Mouse (Mus musculus) heart, embryonic 12.5 days (tissue): ENCODE data around the gene Prr18. TPM values are rescaled to one million over a fixed set of nuclear protein-coding genes. Genes with fewer than 3 reads are reported as not detected.
A peak's percentile ranks its signal among the peaks of the same experiment; 100 is the strongest.
"Not testable (repeated sequence)": the region's sequence is repeated elsewhere in the genome, so short reads cannot be mapped to it uniquely, and the experiment has no call there.

ENCODE experiments used
- ATAC-seq: fragments of 200-750 bp; cut with Nextera tagmentation; 2 replicates; pipeline ENCODE4 v1.8.0; 2017; ENCODE audit warnings: moderate TSS enrichment, moderate library complexity; ENCODE audit not compliant: insufficient number of reproducible peaks, low FRiP score
- H3K27ac ChIP-seq: fragments of 300-500 bp; sonication (generic); 2 replicates; pipeline ENCODE4 v1.5.1; 2016; ENCODE audit warnings: mild to moderate bottlenecking, moderate library complexity; ENCODE audit not compliant: poor library complexity, severe bottlenecking
- H3K27me3 ChIP-seq: fragments of 300-500 bp; sonication (generic); replicated peaks from 2 replicates; pipeline ENCODE4 v1.6.1; 2016; ENCODE audit warnings: mild to moderate bottlenecking, moderate library complexity
- H3K36me3 ChIP-seq: fragments of 300-500 bp; sonication (generic); 2 replicates; pipeline ENCODE4 v1.6.1; 2016; ENCODE audit warnings: mild to moderate bottlenecking, moderate library complexity
- H3K4me1 ChIP-seq: fragments of 300-500 bp; sonication (generic); replicated peaks from 2 replicates; pipeline ENCODE4 v1.6.1; 2016; ENCODE audit warnings: mild to moderate bottlenecking
- H3K4me2 ChIP-seq: fragments of 300-500 bp; sonication (generic); 2 replicates; pipeline ENCODE4 v1.6.1; 2016; ENCODE audit warnings: mild to moderate bottlenecking, moderate library complexity
- H3K4me3 ChIP-seq: fragments of 300-500 bp; sonication (generic); 2 replicates; pipeline ENCODE4 v1.5.1; 2016; ENCODE audit warnings: mild to moderate bottlenecking
- H3K9ac ChIP-seq: fragments of 300-500 bp; sonication (generic); 2 replicates; pipeline ENCODE4 v1.6.1; 2016; ENCODE audit warnings: mild to moderate bottlenecking, moderate library complexity
- H3K9me3 ChIP-seq: fragments of 300-500 bp; sonication (generic); replicated peaks from 2 replicates; pipeline ENCODE4 v1.6.1; 2016; ENCODE audit warnings: mild to moderate bottlenecking, moderate library complexity
- WGBS: fragments of 180-500 bp; shearing (Covaris S2); methylation state at CpG from one replicate; pipeline ENCODE4 v1.1.7; 2016; 5-methylcytosine and 5-hydroxymethylcytosine counted together
- polyA plus RNA-seq: library from polyadenylated mRNA; unstranded; fragments of >200 nt; fragmentation: Nextera tagmentation; extraction: Ambion mirVana; gene quantifications from 2 replicates; pipeline ENCODE4 v1.2.1, GENCODE M21; 2016

Gene Prr18
- polyA plus RNA-seq, 1 experiment from 2014 or later, result 0.10 TPM

DNA sequence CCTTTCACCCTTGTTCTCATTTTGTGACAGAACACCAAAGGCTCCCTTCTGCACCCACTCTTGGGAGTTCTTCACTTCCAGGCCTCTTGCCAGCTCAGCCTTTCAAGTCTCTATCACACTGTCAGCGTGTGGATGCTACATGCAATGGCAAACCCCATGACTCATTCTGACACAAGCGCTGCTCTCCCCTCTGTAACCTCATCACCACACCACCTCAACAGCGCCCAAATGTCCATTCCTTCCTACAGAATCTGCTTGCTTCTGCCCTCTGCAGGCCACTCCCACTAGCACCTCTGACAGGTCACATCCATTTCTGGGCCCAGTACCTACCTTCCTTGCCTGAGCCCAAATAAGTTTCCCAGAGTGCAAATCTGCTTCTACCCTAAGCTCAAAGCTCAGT is 31.5 kb upstream of the Prr18 start:
- H3K4me2 ChIP-seq, result no peak overlapping the region
- H3K27ac ChIP-seq, result no peak overlapping the region
- H3K9ac ChIP-seq, result no peak overlapping the region
- peaks cover 4% of the 10 kb centered on the region; the same call in 1 of the 2 replicates for H3K27me3 ChIP-seq
- H3K9me3 ChIP-seq, result no peaks in the 10 kb centered on the region
- ATAC-seq, result no peak
- no peaks in the 10 kb centered on the region for H3K36me3 ChIP-seq
- WGBS, result 23% methylated on average over 3 of the region's 3 CpGs
- H3K4me3 ChIP-seq, result no peak overlapping the region
- no peaks in the 10 kb centered on the region for H3K4me1 ChIP-seq

DNA sequence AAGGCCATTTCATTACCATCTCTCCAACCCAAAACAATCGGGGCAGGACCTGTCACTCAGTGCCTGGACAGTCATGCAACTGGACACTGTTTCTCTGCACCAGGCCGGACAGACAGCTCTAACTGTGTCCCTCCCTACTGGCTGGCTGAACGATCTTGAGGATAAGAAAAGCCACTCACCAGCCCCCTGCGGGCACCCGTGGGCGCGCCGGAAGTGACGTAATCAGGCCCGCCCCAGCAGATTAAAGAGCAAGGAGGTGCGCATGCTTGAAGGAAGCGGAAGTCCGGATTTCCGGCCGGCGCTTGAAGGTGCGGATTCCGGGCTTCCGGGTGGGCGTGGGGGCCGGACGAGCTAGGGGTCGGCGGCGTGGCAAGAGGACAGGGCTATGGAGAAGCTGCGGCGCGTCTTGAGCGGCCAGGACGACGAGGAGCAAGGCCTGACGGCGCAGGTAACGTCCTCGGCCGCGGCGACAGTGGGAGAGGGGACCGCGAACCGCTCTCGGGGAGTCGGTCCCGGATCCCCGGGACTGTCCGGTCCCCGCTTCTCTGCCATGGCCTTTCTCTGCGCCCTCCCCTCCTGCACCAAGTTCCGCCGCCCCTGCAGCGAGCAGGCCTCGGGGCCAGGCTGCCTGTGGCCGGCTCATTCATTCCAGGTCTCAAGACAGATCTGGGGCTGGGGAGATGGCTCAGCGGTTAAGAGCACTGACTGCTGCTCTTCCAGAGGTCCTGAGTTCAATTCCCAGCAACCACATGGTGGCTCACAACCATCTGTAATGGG is 26.2 kb upstream of the Prr18 start, which contains the start of gene Sft2d1:
Sft2d1 (plus strand) TSS at position 265 of the 777 bp plus-strand sequence.
- Histone ChIP-seq H3K27ac (peak within 1 kb of the TSS; percentile 30; the same call in 1 of the 2 replicates), H3K36me3 (no peaks in the 10 kb centered on the region), H3K4me3 (peak within 1 kb of the TSS; percentile 93), H3K9me3 (no peaks in the 10 kb centered on the region), H3K9ac (peak within 1 kb of the TSS; percentile 88), H3K27me3 (no peaks in the 10 kb centered on the region), H3K4me2 (peak within 1 kb of the TSS; percentile 78), H3K4me1 (peaks cover 17% of the 10 kb centered on the region)
- peak; percentile 94 for ATAC-seq
- under 1% methylated on average over 54 of the region's 54 CpGs for WGBS

DNA sequence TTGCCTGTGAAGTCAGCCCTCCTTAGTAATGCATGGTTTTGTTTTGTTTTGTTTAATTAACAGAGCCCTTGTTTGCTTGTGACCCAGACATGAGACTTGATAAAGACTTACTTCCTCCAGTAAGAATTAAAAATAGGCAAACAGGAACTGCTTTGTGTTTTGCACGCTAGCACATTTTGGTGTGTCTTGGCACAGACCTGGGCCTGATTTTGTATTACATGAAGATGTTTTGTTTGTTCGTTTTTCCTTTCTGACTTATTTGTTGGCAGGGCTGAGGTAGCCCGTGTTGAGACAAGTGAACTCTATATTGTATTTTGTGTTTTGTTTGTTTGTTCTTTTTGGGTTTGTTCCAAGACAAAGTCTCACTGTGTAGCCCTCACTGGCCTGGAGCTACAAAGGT is 25.5 kb upstream of the Prr18 start:
- peaks cover 17% of the 10 kb centered on the region for H3K4me1 ChIP-seq
- ATAC-seq, result no peak
- H3K27me3 ChIP-seq, result no peaks in the 10 kb centered on the region
- peak overlapping the region; percentile 88 for H3K9ac ChIP-seq
- H3K36me3 ChIP-seq, result no peaks in the 10 kb centered on the region
- peak overlapping the region; percentile 78 for H3K4me2 ChIP-seq
- H3K4me3 ChIP-seq, result peak overlapping the region; percentile 93
- no peaks in the 10 kb centered on the region for H3K9me3 ChIP-seq
- H3K27ac ChIP-seq, result no peak overlapping the region
- 31% methylated on average over 3 of the region's 3 CpGs for WGBS

DNA sequence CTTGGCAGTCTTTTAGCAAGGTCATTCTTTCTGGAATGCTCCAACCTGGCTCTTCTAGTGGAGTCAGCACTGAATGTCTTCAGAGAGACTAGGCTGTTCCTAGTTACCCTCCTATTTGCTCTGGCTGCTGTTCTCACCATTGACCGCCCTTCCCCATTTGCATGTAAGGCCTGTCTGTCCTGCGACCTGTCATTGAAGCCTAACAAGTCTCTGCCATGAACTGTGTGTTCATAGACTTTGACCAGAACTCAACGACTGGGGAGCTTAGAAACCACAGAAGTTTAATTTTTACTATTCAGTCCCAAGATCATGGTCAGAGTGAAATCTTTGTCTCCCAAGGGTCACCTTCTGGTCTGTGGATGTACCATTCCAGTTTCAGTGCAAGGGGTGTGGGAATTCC is 23.3 kb upstream of the Prr18 start:
- Histone ChIP-seq H3K9ac (no peak overlapping the region), H3K9me3 (no peaks in the 10 kb centered on the region)
- 84% methylated on average over 3 of the region's 3 CpGs for WGBS

DNA sequence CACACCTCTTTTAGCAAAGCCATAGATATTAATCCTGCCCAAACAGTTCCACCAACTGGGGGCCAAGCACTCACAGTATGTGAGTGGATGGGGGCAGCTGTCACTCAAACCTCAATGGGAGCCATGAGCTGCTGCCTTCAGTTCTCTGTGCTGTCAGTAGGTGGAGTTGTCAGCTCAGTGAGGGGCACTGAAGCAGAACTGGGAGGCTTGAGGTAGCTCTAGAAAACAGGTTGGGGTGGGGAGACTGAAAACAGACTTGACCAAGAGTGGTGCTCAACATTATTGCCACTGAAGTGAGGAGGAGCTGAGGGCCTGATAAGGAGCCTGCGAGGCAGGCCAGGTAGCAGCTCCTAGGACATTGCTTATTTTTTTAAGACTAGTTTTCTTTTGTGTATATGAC is 21.0 kb upstream of the Prr18 start:
- 54% methylated on average over 1 of the region's 1 CpGs for WGBS
- H3K4me3 ChIP-seq, result no peak overlapping the region
- no peak overlapping the region for H3K4me2 ChIP-seq
- ATAC-seq, result no peak
- no peak overlapping the region for H3K27ac ChIP-seq
- no peaks in the 10 kb centered on the region for H3K9me3 ChIP-seq
- H3K27me3 ChIP-seq, result no peaks in the 10 kb centered on the region
- H3K36me3 ChIP-seq, result peaks cover 2% of the 10 kb centered on the region; the same call in 1 of the 2 replicates
- no peak overlapping the region for H3K9ac ChIP-seq
- peaks cover 17% of the 10 kb centered on the region for H3K4me1 ChIP-seq

More for the DNA sequence above, 23.3 kb upstream of the Prr18 start:
- no peak overlapping the region for H3K27ac ChIP-seq
- ATAC-seq, result no peak
- no peaks in the 10 kb centered on the region for H3K36me3 ChIP-seq
- peaks cover 17% of the 10 kb centered on the region for H3K4me1 ChIP-seq
- no peaks in the 10 kb centered on the region for H3K27me3 ChIP-seq
- H3K4me3 ChIP-seq, result no peak overlapping the region
- H3K4me2 ChIP-seq, result no peak overlapping the region

- not testable (repeated sequence) for H3K9me3 ChIP-seq, H3K4me3 ChIP-seq, ATAC-seq, H3K27ac ChIP-seq, H3K4me2 ChIP-seq, H3K9ac ChIP-seq, H3K27me3 ChIP-seq, H3K4me1 ChIP-seq
- 87% methylated on average over 11 of the region's 11 CpGs for WGBS
- H3K36me3 ChIP-seq, result peaks cover 19% of the 10 kb centered on the region
Observed at GRCm38 (mm10) chr17:8326877-8327276, 10.4 kb upstream of the Prr18 start.

- Histone ChIP-seq H3K9ac (no peak overlapping the region), H3K4me2 (no peak overlapping the region), H3K27me3 (no peaks in the 10 kb centered on the region), H3K27ac (no peak overlapping the region), H3K36me3 (peaks cover 19% of the 10 kb centered on the region), H3K4me3 (no peak overlapping the region), H3K9me3 (no peaks in the 10 kb centered on the region), H3K4me1 (peaks cover 3% of the 10 kb centered on the region; the same call in 1 of the 2 replicates)
- WGBS, result 64% methylated on average over 7 of the region's 7 CpGs
- no peak for ATAC-seq
Observed at GRCm38 (mm10) chr17:8328511-8329174, 8.6 kb upstream of the Prr18 start.

DNA sequence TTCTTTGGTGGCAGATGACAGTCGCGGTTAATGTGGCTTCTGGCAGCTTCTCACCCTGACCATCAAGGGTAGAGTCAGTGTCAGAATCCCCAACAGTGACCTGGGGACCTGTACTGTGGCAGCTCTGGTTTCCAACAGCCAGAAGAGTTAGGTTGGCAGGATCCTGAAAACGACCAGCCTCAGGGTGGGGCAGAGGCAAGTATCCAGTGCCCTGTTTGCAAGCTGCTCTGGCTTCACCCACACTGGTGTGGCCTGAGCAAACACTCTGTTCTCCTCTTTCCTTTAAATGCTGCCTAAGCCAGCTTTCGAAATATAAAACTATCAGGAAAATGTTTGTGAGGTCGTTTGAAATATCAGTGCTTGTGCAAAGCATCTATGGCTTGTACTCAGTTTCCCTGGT is 6.7 kb upstream of the Prr18 start:
- no peaks in the 10 kb centered on the region for H3K9me3 ChIP-seq
- no peaks in the 10 kb centered on the region for H3K4me1 ChIP-seq
- no peak for ATAC-seq
- H3K4me3 ChIP-seq, result no peak overlapping the region
- H3K36me3 ChIP-seq, result peaks cover 18% of the 10 kb centered on the region
- no peaks in the 10 kb centered on the region for H3K27me3 ChIP-seq
- H3K4me2 ChIP-seq, result no peak overlapping the region
- H3K27ac ChIP-seq, result no peak overlapping the region
- H3K9ac ChIP-seq, result no peak overlapping the region
- 66% methylated on average over 5 of the region's 5 CpGs for WGBS

GRCm38 (mm10) chr17:8339666-8340374 is 2.6 kb downstream of the Prr18 start:
- Histone ChIP-seq H3K4me1 (peaks cover 16% of the 10 kb centered on the region), H3K36me3 (no peaks in the 10 kb centered on the region), H3K9me3 (0 out of 2 replicates have a peak, but pooled peaks cover 3% of the 10 kb centered on the region), H3K27me3 (peaks cover 66% of the 10 kb centered on the region), H3K4me2 (peak overlapping the region; percentile 100), H3K4me3 (peak overlapping the region; percentile 63), H3K27ac (no peak overlapping the region), H3K9ac (no peak overlapping the region)
- 30% methylated on average over 8 of the region's 8 CpGs for WGBS
- no peak for ATAC-seq

- Histone ChIP-seq H3K27me3 (peaks cover 69% of the 10 kb centered on the region), H3K36me3 (no peaks in the 10 kb centered on the region), H3K4me1 (peaks cover 16% of the 10 kb centered on the region), H3K9ac (peak overlapping the region; percentile 68), H3K4me2 (peak overlapping the region; percentile 100), H3K9me3 (0 out of 2 replicates have a peak, but pooled peaks cover 3% of the 10 kb centered on the region), H3K27ac (no peak overlapping the region), H3K4me3 (peak overlapping the region; percentile 63)
- peak; percentile 36; the same call in 1 of the 2 replicates for ATAC-seq
- under 1% methylated on average over 62 of the region's 92 CpGs for WGBS
Observed at GRCm38 (mm10) chr17:8340407-8341359, 3.4 kb downstream of the Prr18 start.
